Mouse (Mus musculus) embryo, embryonic 11.5 days (tissue): ENCODE results near the gene Cox6a2.
A peak's percentile ranks its signal among the peaks of the same experiment; 100 is the strongest.

Experiments used
- DNase-seq: peaks from one replicate; pipeline ENCODE4 v3.0.0-alpha.2; 2012; ENCODE audit warnings: low read depth, low spot score

Gene Cox6a2

DNA sequence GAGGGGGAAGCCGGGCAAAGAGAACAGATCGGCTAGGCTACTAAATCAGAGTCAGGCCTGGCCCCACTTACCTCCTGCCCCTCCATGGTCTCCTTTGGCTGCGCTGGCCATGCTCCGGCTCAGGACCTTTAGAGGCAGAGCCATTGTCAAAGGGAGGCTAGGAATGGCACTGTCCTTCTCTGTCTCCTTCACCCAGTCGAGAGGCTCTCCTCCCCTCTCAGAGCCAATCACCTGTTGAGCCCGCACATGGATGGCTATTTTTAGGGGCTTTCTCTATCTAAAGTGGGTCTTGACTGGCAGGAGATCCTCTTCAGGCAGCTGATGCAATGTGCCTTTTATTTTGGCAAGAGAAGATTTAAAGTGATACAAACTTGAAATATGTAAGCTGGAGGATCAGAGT lies at the start of gene Cox6a2:
Gene Cox6a2 (minus strand): TSS at position 236 of the 400 bp plus-strand sequence.
- DNase-seq = no peak

DNA sequence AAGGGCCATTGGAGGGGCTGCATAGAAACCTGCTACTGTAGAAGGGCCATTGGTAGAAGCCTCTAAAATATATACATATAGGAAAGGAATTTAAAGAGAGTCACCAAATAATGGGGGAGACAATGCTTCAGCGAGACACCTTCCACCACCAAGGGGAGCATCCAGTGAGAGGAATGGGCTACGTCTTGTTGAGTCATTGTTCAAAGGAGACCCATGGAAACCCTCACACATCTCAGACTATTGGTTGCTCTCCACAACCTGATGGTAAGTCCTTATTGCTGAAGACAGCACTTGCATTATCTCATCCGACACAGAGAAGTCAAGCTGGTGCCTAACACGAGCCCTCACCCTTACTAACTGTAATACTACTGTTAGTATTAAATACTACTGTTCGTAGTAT lies 49.6 kb upstream of the Cox6a2 start:
- DNase-seq = no peak

DNA sequence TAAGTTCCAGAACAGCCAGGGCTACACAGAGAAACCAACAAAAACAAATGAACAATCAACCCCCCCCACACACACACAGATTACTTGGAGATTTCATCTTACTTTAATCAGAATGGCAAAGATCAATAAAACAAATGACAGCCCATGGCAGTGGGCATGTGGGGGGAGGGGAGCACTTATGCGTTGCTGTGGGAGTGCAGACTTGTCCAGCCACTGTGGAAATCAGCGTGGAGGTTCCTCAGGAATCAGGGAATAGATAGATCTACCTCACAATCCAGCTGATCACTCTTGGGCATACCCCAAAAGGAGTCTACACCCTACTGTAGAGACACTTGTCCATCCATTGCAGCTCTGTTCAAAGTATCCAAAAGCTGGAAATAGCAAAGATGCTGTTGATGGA lies 48.8 kb upstream of the Cox6a2 start:
- DNase-seq = no peak

DNA sequence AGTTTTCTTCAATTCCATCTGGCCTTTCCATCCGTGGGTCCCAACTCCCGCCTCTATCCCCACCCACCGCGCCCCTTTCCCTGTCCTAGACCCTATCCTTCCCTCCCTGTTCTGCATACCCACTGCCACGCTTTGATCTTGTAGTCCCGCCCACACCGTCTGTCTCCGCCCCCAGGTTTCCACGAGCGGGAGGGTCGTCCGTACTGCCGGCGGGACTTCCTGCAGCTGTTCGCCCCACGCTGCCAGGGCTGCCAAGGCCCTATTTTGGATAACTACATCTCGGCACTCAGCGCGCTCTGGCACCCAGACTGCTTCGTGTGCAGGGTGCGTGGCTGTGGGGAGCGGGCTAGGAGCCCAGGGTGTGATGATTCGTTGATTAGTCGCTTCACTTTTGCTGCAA lies 46.4 kb upstream of the Cox6a2 start:
- peak; percentile 44 for DNase-seq

DNA sequence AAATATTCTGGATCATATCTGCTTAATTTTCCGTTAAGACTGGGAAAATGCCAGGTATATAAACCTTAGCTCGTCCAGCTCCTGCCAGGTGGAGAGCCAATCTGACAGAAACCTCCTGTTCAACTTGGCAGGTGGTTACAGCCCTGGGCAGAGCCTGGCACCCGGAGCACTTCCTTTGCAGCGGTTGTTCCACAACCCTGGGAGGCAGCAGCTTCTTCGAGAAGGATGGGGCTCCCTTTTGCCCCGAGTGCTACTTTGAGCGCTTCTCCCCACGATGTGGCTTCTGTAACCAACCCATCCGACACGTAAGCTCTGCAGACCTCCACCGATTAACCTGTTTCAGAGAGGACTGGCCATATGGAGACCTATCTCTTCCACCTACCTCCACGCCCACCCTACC lies 45.8 kb upstream of the Cox6a2 start:
- no peak for DNase-seq

DNA sequence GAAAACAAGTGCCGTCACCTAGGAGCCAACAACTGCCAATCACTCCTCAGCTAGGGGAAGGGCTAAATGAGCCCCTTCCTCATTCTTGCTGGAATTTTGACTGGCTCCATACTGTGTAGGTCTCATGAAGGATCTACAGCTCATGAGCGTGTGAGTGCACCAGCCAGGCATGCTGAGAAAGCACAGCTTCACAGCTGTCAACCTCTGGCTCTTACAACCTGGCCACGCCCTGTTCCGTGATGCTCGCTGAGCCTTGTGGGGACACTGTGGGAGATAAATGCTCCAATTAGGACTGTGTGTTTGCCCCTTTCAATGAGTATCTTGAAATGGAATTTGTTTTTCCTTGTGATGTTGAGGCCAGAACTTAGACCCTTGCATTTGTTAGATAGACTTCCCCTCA lies 43.8 kb upstream of the Cox6a2 start:
- DNase-seq = no peak

DNA sequence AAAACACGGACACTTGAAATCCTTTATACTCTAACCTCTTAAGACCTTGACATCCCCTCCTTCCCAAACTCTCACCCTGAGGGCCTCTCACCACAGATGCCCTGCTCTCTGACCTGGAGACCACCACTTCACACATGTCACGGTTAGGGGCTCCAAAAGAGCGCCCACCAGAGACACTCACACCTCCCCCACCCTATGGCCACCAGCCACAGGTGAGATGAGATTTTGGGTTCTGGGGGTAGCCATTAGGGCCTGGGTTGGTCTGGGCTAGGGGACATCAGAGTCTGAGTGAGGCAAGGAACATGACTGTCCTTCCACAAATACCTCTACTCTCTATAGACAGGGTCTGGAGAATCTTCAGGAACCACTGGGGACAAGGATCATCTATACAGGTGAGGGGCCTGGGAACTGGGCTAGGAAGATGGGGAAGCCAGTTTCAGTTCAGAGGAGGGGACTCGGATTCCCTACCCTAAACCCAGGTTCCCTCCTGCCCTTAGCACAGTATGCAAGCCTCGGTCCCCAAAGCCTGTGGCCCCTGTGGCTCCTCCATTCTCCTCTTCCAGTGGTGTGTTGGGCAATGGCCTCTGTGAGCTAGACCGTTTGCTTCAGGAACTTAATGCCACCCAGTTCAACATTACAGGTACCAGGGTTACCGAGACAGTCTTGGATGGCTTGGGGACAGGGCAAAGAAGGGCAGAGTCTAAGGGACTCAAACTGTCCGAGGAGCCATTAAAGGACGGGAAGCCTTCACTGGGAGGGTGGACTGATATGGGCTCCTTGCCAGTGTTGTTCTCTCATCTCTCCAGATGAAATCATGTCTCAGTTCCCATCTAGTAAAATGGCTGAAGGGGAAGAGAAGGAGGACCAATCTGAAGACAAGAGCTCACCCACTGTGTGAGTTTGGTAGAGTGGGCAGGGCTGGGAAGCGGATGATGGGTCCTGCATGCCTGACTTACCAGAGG lies 42.2 kb upstream of the Cox6a2 start:
- no peak for DNase-seq

DNA sequence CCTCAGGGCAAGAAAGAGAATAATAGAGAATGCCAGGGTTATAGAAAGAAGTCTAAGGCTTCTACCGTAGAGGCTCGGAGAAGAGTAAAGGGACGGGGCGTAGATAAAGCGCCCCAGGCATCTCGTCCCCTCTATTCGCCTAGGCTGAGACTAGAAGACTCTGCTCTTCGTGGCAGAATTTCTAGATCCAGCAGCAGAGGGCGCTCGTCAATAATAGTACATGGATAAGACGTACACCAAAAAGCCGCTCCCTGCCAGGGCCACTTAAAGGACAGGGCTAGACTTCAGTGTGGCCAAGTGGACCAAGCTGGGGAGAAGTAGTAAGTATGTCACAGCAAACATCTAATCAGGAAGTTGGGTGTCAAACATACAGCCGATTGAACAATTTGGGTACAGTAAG lies 41.3 kb upstream of the Cox6a2 start:
- DNase-seq = peak; percentile 79

DNA sequence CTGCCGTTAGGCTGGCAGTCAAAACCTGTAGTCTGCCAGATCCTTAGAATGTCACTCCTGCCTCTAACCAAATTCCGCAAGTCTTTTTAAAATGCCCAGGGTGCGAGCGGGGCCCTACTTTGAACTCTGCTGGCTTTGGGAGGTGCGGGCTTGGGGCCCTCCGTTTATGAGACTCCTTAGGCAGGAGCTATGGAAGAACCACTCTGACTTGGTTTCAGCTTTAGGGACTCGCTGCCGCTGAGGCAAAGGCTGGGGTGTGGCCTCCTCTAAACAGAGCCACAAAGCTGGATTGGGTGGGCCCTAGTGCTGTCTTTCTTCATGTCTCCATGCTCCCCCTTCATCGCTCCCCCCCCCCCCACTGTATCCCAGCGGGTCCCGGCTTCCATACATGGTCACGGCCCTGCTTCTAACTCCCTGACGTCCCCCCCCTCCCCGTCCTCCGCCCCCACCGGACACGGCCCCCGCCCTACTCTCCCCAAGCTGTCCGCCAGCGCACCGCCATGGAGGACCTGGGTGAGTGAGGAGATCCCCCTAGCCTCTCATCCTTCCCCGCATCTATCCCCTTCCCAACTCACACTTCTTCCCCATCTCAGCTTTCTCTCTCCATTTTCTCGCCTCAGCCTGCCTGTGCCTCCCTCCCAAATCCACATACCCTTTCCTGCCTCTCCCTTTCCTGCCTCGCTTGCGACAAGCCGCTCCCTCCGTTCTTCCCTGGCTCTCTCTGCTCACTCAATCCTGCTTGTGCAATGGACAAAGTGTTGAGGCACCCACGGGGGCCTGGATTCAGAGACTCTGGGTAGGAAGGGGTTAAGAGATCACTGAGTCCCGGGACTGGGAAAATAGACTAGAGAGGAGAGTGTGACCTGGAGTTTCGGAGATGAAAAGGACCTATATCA lies 40.6 kb upstream of the Cox6a2 start, which contains the start of gene Tgfb1i1:
Gene Tgfb1i1 (plus strand): TSS at position 317 of the 896 bp plus-strand sequence.
- peak; percentile 32 for DNase-seq

DNA sequence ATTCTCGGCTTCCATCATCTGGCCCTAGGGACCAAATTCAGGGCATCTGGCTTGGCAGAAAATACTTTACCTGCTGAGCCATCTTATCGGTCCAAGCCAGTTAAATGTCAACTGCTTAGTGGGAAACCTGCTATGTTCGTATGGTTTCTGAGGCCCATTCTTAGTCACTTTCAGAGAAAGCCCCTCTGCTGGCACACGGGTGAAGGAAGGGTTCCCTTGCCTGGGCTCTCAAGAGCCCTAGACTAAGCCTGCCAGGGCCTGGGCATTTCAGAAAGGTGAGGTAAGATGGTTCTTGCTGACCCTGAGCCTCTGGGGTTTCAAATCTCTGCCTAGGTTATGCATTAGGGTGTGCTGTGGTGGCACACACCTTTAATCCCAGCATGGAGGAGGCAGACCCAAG lies 39.4 kb upstream of the Cox6a2 start:
- no peak for DNase-seq

DNA sequence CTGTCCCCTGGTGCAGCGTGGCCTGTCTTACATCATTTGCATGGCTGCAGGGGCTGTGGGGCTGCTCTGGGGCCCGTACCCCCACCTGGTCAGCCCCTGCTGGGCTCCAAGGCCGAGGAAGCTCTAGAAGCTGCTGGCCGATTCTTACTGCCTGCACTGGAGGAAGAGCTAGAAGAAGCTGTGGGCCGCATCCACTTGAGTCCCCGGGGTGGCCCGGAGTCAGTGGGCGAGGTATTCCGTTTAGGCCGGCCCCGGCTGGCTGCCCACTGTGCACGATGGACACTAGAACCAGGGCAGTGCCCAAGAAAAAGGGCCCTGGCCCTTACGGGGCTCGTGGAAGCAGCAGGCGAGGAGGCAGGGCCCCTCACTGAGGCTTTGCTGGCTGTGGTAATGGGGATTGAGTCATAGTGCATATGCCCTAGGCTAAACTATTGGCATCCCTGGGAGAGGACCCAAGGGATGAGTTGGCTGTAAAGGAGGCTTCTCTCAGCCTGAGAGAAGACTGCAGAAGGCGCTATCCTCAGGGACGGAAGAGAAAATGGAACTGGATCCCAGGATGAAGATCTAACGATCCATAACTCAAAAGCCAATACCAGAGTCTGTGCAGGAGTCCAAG lies 38.3 kb upstream of the Cox6a2 start:
- DNase-seq = no peak

DNA sequence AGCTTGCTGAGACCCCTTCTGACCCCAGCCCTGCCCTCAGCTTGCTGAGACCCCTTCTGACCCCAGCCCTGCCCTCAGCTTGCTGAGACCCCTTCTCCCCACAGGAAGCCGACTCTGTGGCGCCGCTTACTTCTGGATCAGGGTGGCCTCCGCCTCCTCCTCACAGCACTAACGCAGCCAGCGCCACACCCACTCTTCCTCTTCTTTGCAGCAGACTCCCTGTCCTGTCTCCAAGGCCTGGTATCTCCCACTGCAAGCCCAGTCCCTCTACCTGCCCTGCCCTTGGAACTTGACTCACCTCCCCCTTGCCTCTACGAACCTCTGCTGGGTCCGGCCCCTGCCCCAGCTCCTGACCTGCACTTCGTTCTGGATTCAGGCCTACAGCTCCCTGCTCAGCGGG lies 37.7 kb upstream of the Cox6a2 start:
- no peak for DNase-seq

DNA sequence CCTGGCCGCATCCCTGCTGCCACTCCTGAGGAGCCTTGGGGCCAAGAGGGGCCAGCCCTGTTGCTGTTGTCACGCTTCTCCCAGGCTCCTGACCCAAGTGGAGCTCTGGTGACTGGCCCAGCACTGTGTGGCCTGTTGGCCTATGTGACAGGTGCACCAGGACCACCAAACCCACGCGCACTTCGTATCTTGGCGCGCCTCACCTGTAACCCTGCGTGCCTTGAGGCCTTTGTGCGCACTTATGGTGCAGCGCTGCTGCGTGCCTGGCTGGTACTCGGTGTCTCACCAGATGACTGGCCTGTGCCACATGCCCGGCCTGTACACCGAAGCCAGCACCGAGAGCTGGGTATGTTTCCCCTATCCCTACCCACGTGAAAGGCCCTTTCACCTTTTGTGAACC lies 36.1 kb upstream of the Cox6a2 start:
- no peak for DNase-seq

DNA sequence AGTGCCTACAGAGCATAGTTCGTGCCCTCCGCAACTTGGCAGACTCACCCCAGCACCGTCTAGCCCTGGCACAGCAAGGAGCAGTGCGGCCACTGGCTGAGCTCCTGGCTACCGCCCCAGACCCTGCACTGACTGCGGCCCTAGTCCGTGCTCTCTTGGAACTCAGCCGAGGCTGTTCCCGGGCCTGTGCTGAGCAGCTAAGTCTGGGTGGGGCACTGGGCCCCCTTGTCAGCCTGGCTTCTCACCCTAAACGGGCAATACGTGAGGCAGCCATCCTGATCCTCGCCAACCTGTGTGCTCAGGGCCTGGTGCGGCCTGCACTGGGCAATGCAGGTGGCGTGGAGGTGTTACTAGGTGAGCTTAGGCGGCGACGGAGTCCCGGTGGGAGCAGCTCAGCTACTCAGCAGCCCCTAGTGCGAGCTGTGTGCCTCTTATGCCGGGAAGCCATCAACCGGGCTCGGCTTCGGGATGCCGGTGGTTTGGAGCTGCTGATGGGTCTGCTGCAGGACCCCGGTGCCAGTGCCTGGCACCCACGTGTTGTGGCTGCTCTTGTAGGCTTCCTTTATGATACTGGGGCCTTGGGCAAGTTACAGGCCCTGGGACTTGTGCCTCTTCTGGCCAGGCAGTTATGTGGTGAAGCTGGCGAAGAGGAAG lies 34.1 kb upstream of the Cox6a2 start:
- no peak for DNase-seq

DNA sequence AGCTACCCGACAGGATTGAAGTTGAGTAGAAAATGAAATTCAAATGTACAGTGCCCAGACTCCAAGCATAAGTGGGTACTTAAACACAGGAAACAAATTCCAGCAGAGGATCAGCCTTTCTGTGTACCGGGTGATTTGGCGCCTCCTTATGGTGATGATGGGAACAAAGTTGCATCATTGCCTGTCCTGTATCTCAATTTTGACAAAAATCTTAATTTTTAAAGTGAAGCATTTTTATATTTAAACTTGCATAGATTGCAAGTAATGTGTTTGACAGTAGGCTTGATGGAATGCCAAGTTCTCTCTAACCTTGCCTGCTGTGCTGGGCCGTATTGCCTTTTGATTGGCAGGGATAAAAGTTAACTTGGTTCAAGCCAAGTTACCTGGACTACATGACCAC lies 32.8 kb upstream of the Cox6a2 start:
- DNase-seq = peak; percentile 26

DNA sequence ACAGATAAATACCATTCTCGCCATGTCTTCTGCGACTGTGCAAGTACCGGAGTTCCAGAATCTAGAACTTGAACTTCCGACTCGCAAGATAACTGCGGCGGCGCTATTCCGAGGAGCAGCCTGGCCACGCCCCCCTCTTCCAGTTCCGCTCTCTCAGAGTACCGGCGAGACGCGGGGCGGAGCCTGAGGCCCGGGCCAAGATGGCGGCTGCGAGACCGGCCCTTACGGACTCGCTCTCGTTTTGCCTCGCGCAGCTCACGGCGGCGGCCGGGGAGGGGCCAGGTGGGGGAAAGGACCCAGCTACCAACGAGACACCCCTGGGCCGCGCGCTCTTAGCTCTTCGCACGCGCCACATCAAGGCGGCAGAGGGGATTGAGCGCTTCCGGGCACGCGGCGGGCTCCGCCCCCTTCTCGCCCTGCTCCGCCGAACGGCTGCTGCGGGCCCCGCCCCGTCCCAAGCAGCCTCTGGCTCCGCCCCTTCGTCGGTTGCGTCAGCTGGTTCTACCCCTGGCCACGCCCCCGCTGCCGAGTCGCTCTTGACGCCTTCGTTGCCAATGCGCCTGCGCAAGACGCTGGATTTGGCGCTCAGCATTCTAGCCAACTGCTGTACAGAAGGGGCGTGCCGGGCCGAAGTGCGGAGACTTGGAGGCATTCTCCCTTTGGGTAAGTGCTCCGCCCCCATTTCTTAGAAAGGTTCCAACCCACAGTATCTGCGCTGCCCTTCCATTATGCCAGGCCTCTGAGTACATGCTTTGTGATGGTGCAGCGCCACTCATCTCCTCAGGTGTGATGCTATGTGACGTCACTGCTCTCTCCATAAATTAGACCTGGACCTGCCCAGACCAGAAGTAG lies 32.0 kb upstream of the Cox6a2 start, which contains the start of gene 9130023H24Rik:
Gene 9130023H24Rik (minus strand): TSS at position 105 of the 852 bp plus-strand sequence.
- peak; percentile 99 for DNase-seq

DNA sequence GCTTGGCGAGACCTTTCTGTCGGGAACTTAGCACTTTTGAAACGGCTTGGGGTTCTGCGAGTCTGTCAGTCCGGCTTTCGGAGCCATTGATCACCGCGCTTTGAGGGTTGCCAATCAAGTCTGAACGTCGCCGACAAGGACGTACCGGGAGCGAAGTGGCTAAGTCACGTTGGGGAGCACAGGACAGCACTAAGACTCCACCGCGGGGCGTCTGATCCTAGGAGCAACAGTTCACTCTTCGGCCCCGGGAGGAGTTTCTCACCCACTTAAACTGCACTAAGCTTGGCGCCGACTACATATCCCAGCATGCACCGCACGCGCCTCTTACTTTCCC lies 31.4 kb upstream of the Cox6a2 start:
- no peak for DNase-seq

DNA sequence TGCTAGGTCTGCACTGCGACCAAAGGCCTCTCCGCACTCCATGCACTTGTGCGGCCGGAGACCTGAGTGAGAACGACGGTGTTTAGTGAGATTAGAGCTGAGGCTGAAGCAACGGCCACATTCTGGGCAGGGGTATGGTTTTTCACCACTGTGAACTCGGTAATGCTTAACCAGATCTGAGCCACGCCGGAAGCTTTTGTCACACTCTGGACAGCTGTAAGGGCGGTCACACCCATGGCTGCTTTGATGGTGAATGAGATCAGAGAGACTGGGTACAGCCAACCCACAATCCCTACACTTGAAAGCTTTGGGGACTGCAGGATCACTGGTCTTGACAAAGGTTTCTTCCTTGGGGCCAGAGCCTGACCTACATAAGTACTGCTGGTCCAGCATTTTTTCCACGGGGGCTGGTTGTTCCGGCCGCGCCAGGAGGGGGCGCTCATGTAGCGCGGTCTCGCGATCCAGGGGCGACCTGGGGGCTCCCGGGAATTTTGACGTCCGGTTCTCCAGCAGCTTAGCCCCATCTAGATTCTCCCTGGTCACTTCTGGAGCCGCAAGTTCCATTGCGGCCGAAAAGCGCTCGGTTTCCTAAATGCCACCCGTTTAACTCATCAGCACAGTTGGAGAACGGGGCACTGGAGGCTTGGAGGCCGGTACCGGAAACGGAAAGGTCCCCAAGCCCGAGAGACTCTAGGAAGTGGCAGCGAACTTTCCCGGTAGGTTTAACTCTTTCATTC lies 30.8 kb upstream of the Cox6a2 start, which contains the start of gene Armc5:
Gene Armc5 (plus strand): TSS at position 487 of the 737 bp plus-strand sequence.
- DNase-seq = peak; percentile 70

DNA sequence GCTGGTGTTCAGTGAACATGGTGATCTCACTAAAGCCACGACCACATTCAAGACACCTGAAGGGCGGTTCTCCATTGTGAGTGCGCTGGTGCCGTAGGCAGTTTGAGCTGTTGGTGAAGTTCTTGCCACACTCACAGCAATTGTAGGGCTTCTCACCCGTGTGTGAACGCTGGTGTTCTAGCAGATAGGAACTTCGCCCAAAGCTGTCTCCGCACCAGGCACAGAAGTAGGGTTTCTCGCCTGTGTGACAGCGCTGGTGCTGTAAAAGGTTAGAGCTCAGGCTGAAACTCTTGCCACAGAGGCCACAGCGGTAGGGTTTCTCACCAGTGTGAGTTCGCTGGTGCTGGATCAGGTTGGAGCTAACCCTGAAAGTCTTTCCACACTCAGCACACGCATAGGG lies 30.2 kb upstream of the Cox6a2 start:
- DNase-seq = no peak

DNA sequence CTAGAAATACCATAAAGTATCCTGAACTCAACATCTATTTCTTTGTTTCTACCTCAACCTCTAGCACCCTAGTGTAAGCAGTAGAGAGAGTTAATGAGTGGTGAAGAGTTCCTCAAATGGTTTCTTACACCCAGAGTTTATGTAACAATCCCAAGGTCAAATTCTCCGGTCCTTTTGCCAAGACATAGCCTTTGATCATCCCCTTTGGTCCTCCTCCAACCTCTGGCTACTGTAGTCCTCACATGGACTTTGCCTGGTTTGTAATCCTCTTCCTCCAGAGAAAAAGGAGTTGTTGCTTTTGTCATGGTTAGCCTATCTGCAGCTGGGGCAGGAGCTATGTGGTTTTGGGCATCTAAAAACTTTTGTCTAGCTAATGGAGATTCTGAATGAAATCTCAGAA lies 29.3 kb upstream of the Cox6a2 start:
- DNase-seq = no peak
